Mouse (Mus musculus) bone marrow, adult 2 months (tissue): ENCODE results near the gene Mib2. TPM values are rescaled to one million over a fixed set of nuclear protein-coding genes. Genes with fewer than 3 reads are reported as not detected.
"Not testable (repeated sequence)": the region's sequence is repeated elsewhere in the genome, so short reads cannot be mapped to it uniquely, and the experiment has no call there.

Experiments
- H3K27ac ChIP-seq: fragments of 200-500 bp; 2 replicates; pipeline ENCODE4 v1.5.1; 2012; ENCODE audit warnings: low read depth, mild to moderate bottlenecking, control low read depth, inconsistent platforms, low read length; ENCODE audit not compliant: control insufficient read depth, poor library complexity, insufficient read depth
- H3K4me1 ChIP-seq: fragments of 200-500 bp; 2 replicates; pipeline ENCODE4 v1.6.1; 2011; ENCODE audit warnings: low read length; ENCODE audit not compliant: control insufficient read depth, insufficient read depth
- H3K4me3 ChIP-seq: fragments of 200-500 bp; replicated peaks from 2 replicates; pipeline ENCODE3; 2011; ENCODE audit warnings: mild to moderate bottlenecking, low read depth, low read length, control low read depth; ENCODE audit not compliant: control insufficient read depth
- CTCF ChIP-seq: fragments of 200-500 bp; IDR thresholded peaks from 2 replicates; pipeline ENCODE4 v1.5.1; 2011; ENCODE audit warnings: low read length, control low read depth; ENCODE audit not compliant: control insufficient read depth, insufficient read depth
- POLR2A ChIP-seq: fragments of 200-500 bp; IDR thresholded peaks from 2 replicates; pipeline ENCODE4 v1.6.1; 2011; ENCODE audit warnings: low read depth, mild to moderate bottlenecking, control low read depth, low read length, borderline replicate concordance; ENCODE audit not compliant: control insufficient read depth
- WGBS: fragments of 180-500 bp; shearing (Covaris S2); methylation state at CpG from one replicate; pipeline ENCODE4 v1.1.7; 2018; 5-methylcytosine and 5-hydroxymethylcytosine counted together
- polyA plus RNA-seq: library from polyadenylated mRNA; stranded (reverse); fragments of >200 nt; gene quantifications from 2 replicates; pipeline ENCODE4 v1.2.4, GENCODE M21; 2011; ENCODE audit warnings: low replicate concordance; ENCODE audit not compliant: missing spikeins, insufficient read depth, insufficient read length

Mib2 gene
- polyA plus RNA-seq, 1 experiment, result 29.1 TPM

GRCm38 (mm10) chr4:155700425-155700824 is 31.4 kb upstream of the Mib2 start:
- Histone ChIP-seq H3K4me3 (no peak overlapping the region), H3K27ac (no peak overlapping the region), H3K4me1 (no peaks in the 10 kb centered on the region)
- TF ChIP-seq CTCF, result no peak
- TF ChIP-seq POLR2A, result no peak

GRCm38 (mm10) chr4:155696261-155697255 is 27.6 kb upstream of the Mib2 start:
- 77% methylated on average over 16 of the region's 16 CpGs for WGBS

GRCm38 (mm10) chr4:155695531-155696062 is 26.6 kb upstream of the Mib2 start:
- peaks cover 2% of the 10 kb centered on the region; the same call in 1 of the 2 replicates for H3K4me1 ChIP-seq
- no peak overlapping the region for H3K4me3 ChIP-seq
- TF ChIP-seq POLR2A (no peak), CTCF (no peak)
- H3K27ac ChIP-seq, result no peak overlapping the region
- WGBS, result 88% methylated on average over 4 of the region's 4 CpGs

More at GRCm38 (mm10) chr4:155696261-155697255, 27.6 kb upstream of the Mib2 start:
- Histone ChIP-seq H3K4me1 (peaks cover 2% of the 10 kb centered on the region; the same call in 1 of the 2 replicates), H3K27ac (no peak overlapping the region), H3K4me3 (no peak overlapping the region)
- no peak for TF ChIP-seq CTCF
- TF ChIP-seq POLR2A, result no peak

- H3K27ac ChIP-seq, result peak overlapping the region; percentile 45; the same call in 1 of the 2 replicates
- 2% methylated on average over 92 of the region's 92 CpGs for WGBS
Observed at GRCm38 (mm10) chr4:155694482-155695401, 25.7 kb upstream of the Mib2 start.

GRCm38 (mm10) chr4:155694111-155694481 is 25.1 kb upstream of the Mib2 start, which contains the start of gene Fndc10:
Gene Fndc10, plus strand, starts transcription at chr4:155694342.
- Histone ChIP-seq H3K27ac (peak within 1 kb of the TSS; percentile 45; the same call in 1 of the 2 replicates), H3K4me1 (peaks cover 2% of the 10 kb centered on the region; the same call in 1 of the 2 replicates), H3K4me3 (peak within 1 kb of the TSS; percentile 54)
- 1% methylated on average over 47 of the region's 47 CpGs for WGBS
- TF ChIP-seq CTCF (no peak), POLR2A (no peak)

More at GRCm38 (mm10) chr4:155694482-155695401, 25.7 kb upstream of the Mib2 start:
- Histone ChIP-seq H3K4me1 (peaks cover 2% of the 10 kb centered on the region; the same call in 1 of the 2 replicates), H3K4me3 (peak overlapping the region; percentile 54)
- peak; percentile 22; the same call in 1 of the 2 replicates for TF ChIP-seq CTCF
- 0 out of 2 replicates have a peak, but pooled peaks have one; percentile 19 for TF ChIP-seq POLR2A

GRCm38 (mm10) chr4:155692421-155692820 is 23.4 kb upstream of the Mib2 start:
- Histone ChIP-seq H3K4me3 (no peak overlapping the region), H3K27ac (no peak overlapping the region), H3K4me1 (peaks cover 2% of the 10 kb centered on the region; the same call in 1 of the 2 replicates)
- TF ChIP-seq CTCF, result no peak
- no peak for TF ChIP-seq POLR2A
- 91% methylated on average over 3 of the region's 3 CpGs for whole genome bisulfite sequencing

GRCm38 (mm10) chr4:155690571-155691375 is 21.8 kb upstream of the Mib2 start:
- Histone ChIP-seq H3K27ac (no peak overlapping the region), H3K4me1 (peaks cover 2% of the 10 kb centered on the region; the same call in 1 of the 2 replicates), H3K4me3 (no peak overlapping the region)
- 78% methylated on average over 12 of the region's 12 CpGs for WGBS
- TF ChIP-seq POLR2A (no peak), CTCF (no peak)

GRCm38 (mm10) chr4:155687764-155688163 is 18.8 kb upstream of the Mib2 start:
- H3K27ac ChIP-seq, H3K4me1 ChIP-seq, H3K4me3 ChIP-seq: not testable (repeated sequence)
- WGBS, result 86% methylated on average over 4 of the region's 4 CpGs

- not testable (repeated sequence) for H3K27ac ChIP-seq
- 73% methylated on average over 16 of the region's 19 CpGs for WGBS
Observed at GRCm38 (mm10) chr4:155683670-155684277, 14.8 kb upstream of the Mib2 start.

More at GRCm38 (mm10) chr4:155683670-155684277, 14.8 kb upstream of the Mib2 start:
- not testable (repeated sequence) for H3K4me1 ChIP-seq, H3K4me3 ChIP-seq
